Mouse (Mus musculus) Muller cell, postnatal 12 days (primary cell): ENCODE results near the gene Inpp5e.

Experiments used
- DNase-seq: peaks from one replicate; pipeline ENCODE4 v3.0.0-alpha.2; 2015; ENCODE audit errors: inconsistent ontology term

Gene Inpp5e

GRCm38 (mm10) chr2:26363481-26363880 is 45.5 kb downstream of the Inpp5e start:
- DNase-seq: no peak

- DNase-seq: no peak
These were observed 46.0 kb downstream of the Inpp5e start for GRCm38 (mm10) chr2:26362991-26363390.

- no peak for DNase-seq
These were observed 48.2 kb downstream of the Inpp5e start, which contains the start of gene Card9 for GRCm38 (mm10) chr2:26360772-26361171. Gene Card9, minus strand, starts transcription at chr2:26360918.

- no peak for DNase-seq
These were observed 49.0 kb downstream of the Inpp5e start for GRCm38 (mm10) chr2:26359983-26360382.

GRCm38 (mm10) chr2:26358667-26359320 is 50.2 kb downstream of the Inpp5e start:
- DNase-seq: no peak

GRCm38 (mm10) chr2:26357484-26357883 is 51.5 kb downstream of the Inpp5e start:
- DNase-seq: no peak

GRCm38 (mm10) chr2:26356678-26357077 is 52.3 kb downstream of the Inpp5e start:
- no peak for DNase-seq

GRCm38 (mm10) chr2:26356231-26356630 is 52.8 kb downstream of the Inpp5e start:
- no peak for DNase-seq

GRCm38 (mm10) chr2:26354401-26354800 is 54.6 kb downstream of the Inpp5e start:
- no peak for DNase-seq

GRCm38 (mm10) chr2:26353066-26353980 is 55.7 kb downstream of the Inpp5e start:
- DNase-seq: no peak

- DNase-seq: no peak
These were observed 56.6 kb downstream of the Inpp5e start for GRCm38 (mm10) chr2:26352291-26352910.

- peak; percentile 93 for DNase-seq
These were observed 57.4 kb downstream of the Inpp5e start, which contains the start of gene Dnlz for GRCm38 (mm10) chr2:26351358-26352290. Gene Dnlz, minus strand, starts transcription at chr2:26352110.

GRCm38 (mm10) chr2:26348241-26348640 is 60.8 kb downstream of the Inpp5e start:
- DNase-seq: no peak
